Mouse (Mus musculus) bone marrow, adult 2 months (tissue): ENCODE results near the gene Lpar2.

Source experiments
- CTCF ChIP-seq: fragments of 200-500 bp; IDR thresholded peaks from 2 replicates; pipeline ENCODE4 v1.5.1; 2011; ENCODE audit warnings: low read length, control low read depth; ENCODE audit not compliant: control insufficient read depth, insufficient read depth
- POLR2A ChIP-seq: fragments of 200-500 bp; IDR thresholded peaks from 2 replicates; pipeline ENCODE4 v1.6.1; 2011; ENCODE audit warnings: low read depth, mild to moderate bottlenecking, control low read depth, low read length, borderline replicate concordance; ENCODE audit not compliant: control insufficient read depth

- TF ChIP-seq CTCF (no peak), POLR2A (no peak)
Measured at GRCm38 (mm10) chr8:69802216-69802615, 20.0 kb upstream of the Lpar2 start.
